Mouse (Mus musculus) forebrain, embryonic 13.5 days (tissue): ENCODE data around the gene Hsf2bp. TPM values are rescaled to one million over a fixed set of nuclear protein-coding genes. Genes with fewer than 3 reads are reported as not detected.
"Not testable (repeated sequence)": the region's sequence is repeated elsewhere in the genome, so short reads cannot be mapped to it uniquely, and the experiment has no call there.

Experiments
- ATAC-seq: fragments of 200-750 bp; cut with Nextera tagmentation; 2 replicates; pipeline ENCODE4 v1.8.0; 2017
- H3K27ac ChIP-seq: fragments of 300-500 bp; sonication (generic); 2 replicates; pipeline ENCODE4 v1.5.1; 2015; ENCODE audit warnings: inconsistent platforms, mild to moderate bottlenecking, moderate library complexity
- H3K27me3 ChIP-seq: fragments of 300-500 bp; sonication (generic); 2 replicates; pipeline ENCODE4 v1.6.1; 2015; ENCODE audit warnings: mild to moderate bottlenecking, inconsistent platforms
- H3K36me3 ChIP-seq: fragments of 300-500 bp; sonication (generic); 2 replicates; pipeline ENCODE4 v1.6.1; 2015; ENCODE audit warnings: mild to moderate bottlenecking, inconsistent platforms; ENCODE audit not compliant: poor library complexity, severe bottlenecking
- H3K4me1 ChIP-seq: fragments of 300-500 bp; sonication (generic); 2 replicates; pipeline ENCODE4 v1.6.1; 2015; ENCODE audit warnings: inconsistent platforms
- H3K4me2 ChIP-seq: fragments of 300-500 bp; sonication (generic); 2 replicates; pipeline ENCODE4 v1.6.1; 2015; ENCODE audit warnings: inconsistent platforms, mild to moderate bottlenecking, moderate library complexity
- H3K4me3 ChIP-seq: fragments of 300-500 bp; sonication (generic); 2 replicates; pipeline ENCODE4 v1.5.1; 2015; ENCODE audit warnings: mild to moderate bottlenecking, inconsistent platforms
- H3K9ac ChIP-seq: fragments of 300-500 bp; sonication (generic); 2 replicates; pipeline ENCODE4 v1.6.1; 2015; ENCODE audit warnings: mild to moderate bottlenecking, inconsistent platforms
- H3K9me3 ChIP-seq: fragments of 300-500 bp; sonication (generic); replicated peaks from 2 replicates; pipeline ENCODE4 v1.6.1; 2016; ENCODE audit warnings: inconsistent platforms
- WGBS: fragments of 180-500 bp; shearing (Covaris S2); methylation state at CpG from one replicate; pipeline ENCODE4 v1.1.7; 2015; 5-methylcytosine and 5-hydroxymethylcytosine counted together
- polyA plus RNA-seq: library from polyadenylated mRNA; unstranded; fragments of >200 nt; fragmentation: Nextera tagmentation; extraction: Ambion mirVana; gene quantifications from 2 replicates; pipeline ENCODE4 v1.2.1, GENCODE M21; 2015

The Hsf2bp gene
- polyA plus RNA-seq: 0.43 TPM in 2 replicates

- Histone ChIP-seq H3K4me1 (peaks cover 28% of the 10 kb centered on the region), H3K27me3 (0 out of 2 replicates have a peak, but pooled peaks cover 6% of the 10 kb centered on the region), H3K9me3 (no peaks in the 10 kb centered on the region), H3K27ac (peak within 1 kb of the TSS; percentile 75), H3K4me3 (peak within 1 kb of the TSS; percentile 93), H3K4me2 (peak within 1 kb of the TSS; percentile 95), H3K9ac (peak within 1 kb of the TSS; percentile 89), H3K36me3 (peaks cover 9% of the 10 kb centered on the region; the same call in 1 of the 2 replicates)
- ATAC-seq: peak; percentile 98
- WGBS: 5% methylated on average over 52 of the region's 52 CpGs
Measured at GRCm38 (mm10) chr17:32035609-32036508, at the start of gene Hsf2bp, which contains the start of gene Rrp1b. Gene Hsf2bp (minus strand): TSS chr17:32036349. Gene Rrp1b (plus strand): TSS chr17:32036100.

DNA sequence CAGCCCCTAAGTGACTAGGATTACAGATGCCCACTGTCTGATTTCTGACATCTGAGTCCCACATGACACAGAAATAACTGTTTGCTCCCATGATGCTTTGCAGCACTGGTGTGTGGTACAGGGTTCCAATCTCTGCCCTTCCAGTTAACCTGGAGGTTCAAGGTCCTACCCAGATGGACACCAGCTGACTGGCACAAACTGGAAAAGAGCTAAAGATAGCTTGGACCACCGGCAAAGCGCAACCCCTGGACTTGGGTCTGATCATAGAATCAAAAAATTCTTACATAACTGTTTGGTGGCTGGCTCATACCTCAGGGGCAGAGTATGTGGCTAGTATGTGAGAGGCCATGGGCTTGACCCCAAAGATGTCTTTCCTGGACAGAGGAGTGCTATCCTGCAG, 47.2 kb upstream of the Hsf2bp start:
- Histone ChIP-seq H3K9me3 (no peaks in the 10 kb centered on the region), H3K4me3 (no peak overlapping the region), H3K27me3 (no peaks in the 10 kb centered on the region), H3K4me1 (no peaks in the 10 kb centered on the region), H3K36me3 (no peaks in the 10 kb centered on the region), H3K4me2 (no peak overlapping the region), H3K9ac (no peak overlapping the region), H3K27ac (no peak overlapping the region)
- 98% methylated on average over 2 of the region's 2 CpGs for WGBS
- ATAC-seq: no peak

- H3K9me3 ChIP-seq: no peaks in the 10 kb centered on the region
- H3K4me3 ChIP-seq: no peak overlapping the region
- no peak for ATAC-seq
- H3K36me3 ChIP-seq: no peaks in the 10 kb centered on the region
- H3K9ac ChIP-seq: no peak overlapping the region
- no peaks in the 10 kb centered on the region for H3K27me3 ChIP-seq
- H3K4me1 ChIP-seq: 0 out of 2 replicates have a peak, but pooled peaks cover 3% of the 10 kb centered on the region
- H3K27ac ChIP-seq: no peak overlapping the region
- H3K4me2 ChIP-seq: no peak overlapping the region
- WGBS: 4% methylated on average over 2 of the region's 2 CpGs
Measured at GRCm38 (mm10) chr17:32075164-32075563, 39.0 kb upstream of the Hsf2bp start.

GRCm38 (mm10) chr17:32074658-32075057, 38.5 kb upstream of the Hsf2bp start:
- no peak for ATAC-seq
- no peaks in the 10 kb centered on the region for H3K36me3 ChIP-seq
- 0 out of 2 replicates have a peak, but pooled peaks cover 3% of the 10 kb centered on the region for H3K4me1 ChIP-seq
- H3K4me3 ChIP-seq: no peak overlapping the region
- H3K27me3 ChIP-seq: no peaks in the 10 kb centered on the region
- H3K4me2 ChIP-seq: no peak overlapping the region
- WGBS: 64% methylated on average over 4 of the region's 4 CpGs
- peaks cover 3% of the 10 kb centered on the region; the same call in 1 of the 2 replicates for H3K9me3 ChIP-seq
- H3K27ac ChIP-seq: no peak overlapping the region
- H3K9ac ChIP-seq: no peak overlapping the region

GRCm38 (mm10) chr17:32073359-32073758, 37.2 kb upstream of the Hsf2bp start:
- Histone ChIP-seq H3K4me3 (no peak overlapping the region), H3K27ac (no peak overlapping the region), H3K36me3 (no peaks in the 10 kb centered on the region), H3K4me1 (0 out of 2 replicates have a peak, but pooled peaks cover 3% of the 10 kb centered on the region), H3K9me3 (peaks cover 5% of the 10 kb centered on the region; the same call in 1 of the 2 replicates), H3K9ac (no peak overlapping the region), H3K27me3 (no peaks in the 10 kb centered on the region), H3K4me2 (no peak overlapping the region)
- 0 out of 2 replicates have a peak, but pooled peaks have one; percentile 57 for ATAC-seq
- 0% methylated on average over 2 of the region's 2 CpGs for WGBS

GRCm38 (mm10) chr17:32068810-32069209, 32.7 kb upstream of the Hsf2bp start:
- H3K9me3 ChIP-seq: peaks cover 5% of the 10 kb centered on the region; the same call in 1 of the 2 replicates
- H3K27ac ChIP-seq: no peak overlapping the region
- H3K36me3 ChIP-seq: no peaks in the 10 kb centered on the region
- no peak for ATAC-seq
- no peaks in the 10 kb centered on the region for H3K27me3 ChIP-seq
- no peak overlapping the region for H3K9ac ChIP-seq
- WGBS: 92% methylated on average over 2 of the region's 2 CpGs
- H3K4me1 ChIP-seq: no peaks in the 10 kb centered on the region
- no peak overlapping the region for H3K4me3 ChIP-seq
- no peak overlapping the region for H3K4me2 ChIP-seq

GRCm38 (mm10) chr17:32068381-32068780, 32.2 kb upstream of the Hsf2bp start:
- Histone ChIP-seq H3K27me3 (no peaks in the 10 kb centered on the region), H3K9ac (no peak overlapping the region), H3K36me3 (no peaks in the 10 kb centered on the region), H3K4me2 (no peak overlapping the region), H3K4me3 (no peak overlapping the region), H3K9me3 (peaks cover 5% of the 10 kb centered on the region; the same call in 1 of the 2 replicates), H3K27ac (no peak overlapping the region), H3K4me1 (no peaks in the 10 kb centered on the region)
- WGBS: 89% methylated on average over 11 of the region's 11 CpGs
- no peak for ATAC-seq

GRCm38 (mm10) chr17:32067541-32067940, 31.4 kb upstream of the Hsf2bp start:
- H3K4me1 ChIP-seq: no peaks in the 10 kb centered on the region
- 83% methylated on average over 9 of the region's 9 CpGs for WGBS
- H3K27ac ChIP-seq: no peak overlapping the region
- no peaks in the 10 kb centered on the region for H3K27me3 ChIP-seq
- H3K4me2 ChIP-seq: no peak overlapping the region
- H3K36me3 ChIP-seq: peaks cover 5% of the 10 kb centered on the region; the same call in 1 of the 2 replicates
- no peak for ATAC-seq
- H3K4me3 ChIP-seq: no peak overlapping the region
- peaks cover 5% of the 10 kb centered on the region; the same call in 1 of the 2 replicates for H3K9me3 ChIP-seq
- no peak overlapping the region for H3K9ac ChIP-seq

DNA sequence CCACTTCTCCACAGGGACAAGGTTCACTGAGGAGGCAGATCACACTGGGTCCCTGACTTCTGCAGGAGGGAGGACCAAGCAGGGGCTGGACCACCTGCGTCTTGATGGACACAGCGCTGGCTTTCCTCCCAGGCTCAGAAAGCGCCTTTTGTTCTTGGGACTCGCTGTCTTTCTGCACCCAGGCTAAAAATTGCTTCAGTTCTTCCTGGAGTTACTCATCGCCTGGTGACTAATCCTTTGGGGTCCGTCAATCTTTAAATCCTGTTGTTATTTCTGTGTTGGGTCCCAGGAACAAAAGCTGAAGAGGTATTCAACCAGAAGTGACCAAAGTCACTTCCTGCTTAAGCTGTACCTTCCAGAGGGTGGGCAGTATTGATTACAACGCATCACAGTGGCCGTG, 28.6 kb upstream of the Hsf2bp start:
- not testable (repeated sequence) for H3K4me2 ChIP-seq, H3K4me3 ChIP-seq, H3K9me3 ChIP-seq, H3K9ac ChIP-seq, H3K27ac ChIP-seq, ATAC-seq, H3K27me3 ChIP-seq, H3K4me1 ChIP-seq
- WGBS: 51% methylated on average over 8 of the region's 8 CpGs
- H3K36me3 ChIP-seq: peaks cover 33% of the 10 kb centered on the region

GRCm38 (mm10) chr17:32063654-32064053, 27.5 kb upstream of the Hsf2bp start:
- no peak overlapping the region for H3K27ac ChIP-seq
- no peaks in the 10 kb centered on the region for H3K9me3 ChIP-seq
- no peaks in the 10 kb centered on the region for H3K4me1 ChIP-seq
- H3K9ac ChIP-seq: no peak overlapping the region
- WGBS: 77% methylated on average over 2 of the region's 2 CpGs
- H3K36me3 ChIP-seq: peaks cover 44% of the 10 kb centered on the region
- H3K4me3 ChIP-seq: no peak overlapping the region
- H3K27me3 ChIP-seq: no peaks in the 10 kb centered on the region
- ATAC-seq: no peak
- no peak overlapping the region for H3K4me2 ChIP-seq

GRCm38 (mm10) chr17:32061219-32061618, 25.1 kb upstream of the Hsf2bp start:
- Histone ChIP-seq H3K36me3 (peaks cover 68% of the 10 kb centered on the region), H3K27me3 (no peaks in the 10 kb centered on the region), H3K4me3 (no peak overlapping the region), H3K27ac (no peak overlapping the region), H3K9me3 (no peaks in the 10 kb centered on the region), H3K4me1 (no peaks in the 10 kb centered on the region), H3K9ac (no peak overlapping the region), H3K4me2 (no peak overlapping the region)
- ATAC-seq: no peak
- 94% methylated on average over 14 of the region's 14 CpGs for WGBS

DNA sequence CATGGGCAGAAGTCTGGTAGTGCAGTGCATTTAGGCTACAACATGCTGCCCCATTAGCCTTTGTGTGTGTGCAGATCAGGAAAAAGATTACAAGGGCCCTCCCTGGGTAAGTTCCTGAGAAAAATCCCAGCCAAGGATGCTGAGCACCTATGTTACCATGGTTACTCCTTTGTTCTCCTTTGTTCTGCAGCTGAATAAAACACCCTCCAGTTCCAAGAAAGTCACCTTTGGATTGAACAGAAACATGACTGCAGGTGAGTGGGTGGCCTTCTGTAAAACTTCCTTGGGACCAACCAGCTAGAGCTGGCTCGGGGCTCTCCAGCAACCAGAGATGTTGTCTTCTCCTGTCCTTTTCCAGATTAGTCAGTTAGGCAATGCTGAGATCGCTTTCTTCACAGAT, 22.9 kb upstream of the Hsf2bp start:
- H3K36me3 ChIP-seq: peaks cover 89% of the 10 kb centered on the region
- no peak overlapping the region for H3K27ac ChIP-seq
- no peak for ATAC-seq
- H3K4me1 ChIP-seq: no peaks in the 10 kb centered on the region
- H3K4me3 ChIP-seq: no peak overlapping the region
- H3K9me3 ChIP-seq: no peaks in the 10 kb centered on the region
- no peak overlapping the region for H3K4me2 ChIP-seq
- 64% methylated on average over 2 of the region's 2 CpGs for WGBS
- H3K27me3 ChIP-seq: no peaks in the 10 kb centered on the region
- no peak overlapping the region for H3K9ac ChIP-seq
